Mouse (Mus musculus) embryo, embryonic 11.5 days (tissue): Measurements from ENCODE around the gene Arid5b.
A peak's percentile ranks its signal among the peaks of the same experiment; 100 is the strongest.

Source experiments
- DNase-seq: peaks from one replicate; pipeline ENCODE4 v3.0.0-alpha.2; 2012; ENCODE audit warnings: low read depth, low spot score

Gene Arid5b

DNA sequence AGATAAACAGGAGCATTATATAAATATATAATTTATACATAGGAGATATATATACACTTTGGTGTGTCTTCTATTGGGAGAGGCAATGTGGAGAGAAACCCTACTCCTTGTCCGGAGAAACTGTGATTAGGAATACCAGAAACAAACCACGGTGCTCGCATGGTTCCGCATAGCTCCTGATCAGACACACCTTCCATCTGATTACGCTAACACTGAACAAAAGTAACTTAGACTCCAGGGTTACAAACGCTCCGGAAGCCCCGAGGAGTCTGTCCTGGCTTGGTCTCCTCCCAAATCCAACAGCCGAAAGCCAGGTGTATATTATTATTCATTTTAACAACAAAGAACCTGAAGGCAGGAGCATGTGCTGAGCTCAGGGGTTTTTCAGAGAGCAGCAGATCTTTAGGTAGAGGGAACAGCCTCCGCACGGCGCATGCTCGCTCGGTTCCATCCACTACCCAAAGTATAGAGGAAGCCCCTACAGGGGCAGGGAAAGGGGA, 41.5 kb downstream of the Arid5b start:
- no peak for DNase-seq

DNA sequence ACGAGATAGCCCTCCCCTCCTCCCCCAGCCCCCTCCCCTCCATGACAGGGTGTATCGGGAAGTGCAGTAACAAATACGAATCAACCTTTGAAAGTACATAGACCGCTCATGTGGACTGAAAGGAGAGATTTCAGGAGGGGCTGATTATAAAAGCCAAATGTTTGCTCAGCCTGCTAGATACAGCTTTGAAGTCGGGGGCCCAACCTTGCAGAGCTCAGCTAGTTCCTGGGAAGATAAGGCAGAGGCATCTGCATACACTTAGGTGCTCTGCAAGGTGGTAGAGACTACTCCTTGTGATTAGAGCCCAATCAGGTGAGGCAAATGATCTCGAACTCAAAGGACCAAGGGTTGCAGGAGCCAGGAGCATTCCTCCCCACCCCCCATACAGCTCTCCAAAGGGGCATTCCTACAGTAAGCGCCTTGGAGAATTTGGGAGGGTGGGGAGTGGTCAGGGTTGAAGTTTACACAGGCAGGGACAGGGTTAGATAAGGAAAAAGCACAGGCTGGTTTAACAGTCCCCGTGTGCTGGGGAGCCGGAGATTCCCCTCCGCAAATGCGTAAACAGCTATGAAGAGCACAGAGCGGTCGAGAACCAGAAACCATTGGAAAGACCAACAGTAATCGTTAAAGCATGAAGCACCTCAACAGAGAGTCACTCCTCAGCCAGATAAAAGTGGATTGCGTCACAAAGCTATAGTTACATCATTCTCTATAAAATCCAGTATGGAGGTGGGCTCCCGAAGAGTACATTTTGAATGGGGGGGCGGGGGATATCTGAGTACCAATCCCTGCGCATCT, 47.0 kb downstream of the Arid5b start:
- DNase-seq: no peak

DNA sequence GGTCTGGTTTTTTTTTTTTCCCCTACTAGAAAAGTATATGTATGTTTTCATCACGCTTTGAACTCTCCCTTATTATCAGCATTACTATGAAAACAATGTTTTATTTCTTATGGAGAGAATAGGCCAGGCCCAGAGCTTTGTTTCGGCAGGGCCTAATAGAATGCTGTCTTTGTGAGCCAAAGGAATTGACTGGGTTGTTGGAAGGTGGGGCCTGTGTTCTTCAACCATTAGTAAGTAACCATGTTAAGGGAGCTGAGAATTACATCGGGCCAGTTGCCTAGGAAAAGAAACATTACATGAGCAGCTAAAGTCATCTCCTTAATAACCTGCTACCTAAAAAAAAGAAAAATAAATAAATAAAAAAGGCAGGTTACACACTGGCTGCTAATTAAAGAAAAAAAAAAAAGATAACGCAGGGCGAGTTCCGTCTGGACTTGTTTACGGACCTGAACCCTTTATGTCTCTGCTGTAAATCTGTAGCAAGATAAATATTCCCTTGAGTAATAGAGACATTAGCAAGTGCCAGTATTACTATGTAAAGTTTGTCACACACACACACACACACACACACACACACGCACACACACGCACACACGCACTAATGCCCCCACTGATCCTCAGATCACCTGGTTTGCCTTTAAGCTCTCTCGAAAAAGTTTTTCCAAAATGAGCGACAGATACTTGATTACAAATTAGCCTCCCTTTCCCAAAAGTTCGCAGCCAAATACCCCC, 47.7 kb downstream of the Arid5b start:
- DNase-seq: no peak

DNA sequence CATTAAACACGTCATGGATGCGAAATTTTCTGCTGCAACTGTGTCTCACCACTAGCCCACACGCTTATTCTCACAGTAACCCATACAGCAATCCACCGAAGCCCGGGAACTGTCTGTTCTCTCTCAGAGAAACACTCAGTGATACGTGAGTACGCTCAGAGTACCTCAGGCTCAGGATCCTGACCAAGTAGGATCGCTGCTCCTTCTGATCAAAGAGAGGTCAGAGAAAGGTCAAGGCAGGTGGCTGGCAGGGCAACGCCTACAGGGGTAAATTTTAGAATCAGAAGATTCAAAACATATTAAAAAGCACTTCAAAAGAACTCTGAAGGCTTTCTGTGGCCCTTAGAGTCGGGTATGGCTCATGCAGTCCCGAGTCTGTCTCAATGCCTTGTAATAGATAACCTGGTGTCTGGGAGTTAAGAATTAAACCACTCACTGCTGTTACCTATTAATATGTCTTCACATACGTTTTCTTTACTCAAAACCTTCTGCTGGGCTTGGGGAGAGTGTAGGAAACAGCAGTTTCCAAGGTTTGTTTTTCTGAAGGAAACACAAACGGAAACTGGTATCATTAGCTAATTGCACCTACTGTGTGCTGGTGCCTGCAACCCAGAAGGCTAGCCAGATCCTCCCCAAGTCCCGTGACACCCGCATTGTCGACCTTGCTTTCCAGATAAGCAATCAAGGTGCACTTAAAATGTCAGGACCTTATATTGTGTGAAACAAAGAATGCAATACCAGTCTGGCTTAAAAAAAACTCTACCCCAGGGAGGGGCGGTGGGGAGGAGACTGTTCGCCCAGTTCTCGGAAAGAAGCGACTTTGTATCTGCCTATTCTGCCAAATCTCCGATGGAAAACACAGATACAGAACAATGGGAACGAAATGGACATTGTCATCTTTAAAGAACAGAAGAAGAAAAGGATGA, 48.6 kb downstream of the Arid5b start:
- no peak for DNase-seq

DNA sequence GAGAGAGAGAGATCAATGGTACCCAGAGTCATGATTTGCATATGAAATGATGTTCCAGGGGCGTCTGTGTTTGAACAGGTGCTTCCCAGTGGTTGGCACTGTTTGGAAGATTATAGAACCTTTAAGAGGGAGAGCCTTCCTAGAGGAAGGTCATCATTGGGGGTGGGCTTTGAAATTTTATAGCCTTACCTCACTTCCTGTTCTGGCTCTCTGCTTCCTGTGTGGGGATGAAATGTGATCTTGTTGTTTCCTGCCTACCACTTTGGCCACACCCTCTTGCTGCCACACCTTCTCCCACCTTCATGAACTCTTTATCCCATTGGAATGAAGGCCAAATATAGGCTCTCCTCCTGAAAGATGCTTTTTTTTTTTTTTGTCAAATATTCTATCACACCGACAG, 55.9 kb downstream of the Arid5b start:
- no peak for DNase-seq

DNA sequence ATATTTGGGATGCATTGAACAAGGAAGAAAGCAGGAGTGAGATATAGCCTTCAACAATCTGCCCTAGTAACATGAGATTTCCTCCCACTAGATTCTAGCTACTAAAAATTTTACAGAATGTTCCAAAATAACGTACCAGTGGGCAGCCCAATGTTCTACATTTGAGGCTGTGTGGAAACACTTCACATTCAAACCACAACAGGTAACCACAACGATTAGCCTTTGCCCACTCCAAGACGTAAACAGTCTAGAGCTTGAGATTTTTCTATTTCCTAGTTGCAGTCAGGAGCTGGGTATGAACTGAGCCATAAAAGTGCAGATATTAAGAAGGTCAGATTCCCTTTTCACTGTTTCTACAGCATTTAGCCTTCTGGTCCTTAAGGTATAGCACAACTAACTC, 56.5 kb downstream of the Arid5b start:
- no peak for DNase-seq

DNA sequence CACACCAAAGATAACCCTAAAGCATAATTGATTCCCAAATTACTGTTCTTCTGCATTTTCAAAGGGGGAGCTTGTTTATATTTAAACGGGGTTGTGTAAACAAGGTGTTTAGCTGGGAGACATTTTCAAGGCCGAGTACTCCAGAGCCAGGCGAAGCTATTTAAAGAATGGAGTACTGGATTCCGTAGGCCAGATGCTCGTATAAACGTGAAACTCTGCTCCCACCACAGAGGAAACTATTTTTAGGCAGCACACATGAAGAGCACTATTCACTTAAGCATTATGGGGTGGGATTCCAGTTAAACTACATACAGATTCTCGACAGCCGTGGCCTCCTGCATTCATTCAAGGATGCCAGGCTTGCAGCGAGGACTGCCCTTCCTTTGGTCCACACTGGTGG, 59.2 kb downstream of the Arid5b start:
- no peak for DNase-seq

DNA sequence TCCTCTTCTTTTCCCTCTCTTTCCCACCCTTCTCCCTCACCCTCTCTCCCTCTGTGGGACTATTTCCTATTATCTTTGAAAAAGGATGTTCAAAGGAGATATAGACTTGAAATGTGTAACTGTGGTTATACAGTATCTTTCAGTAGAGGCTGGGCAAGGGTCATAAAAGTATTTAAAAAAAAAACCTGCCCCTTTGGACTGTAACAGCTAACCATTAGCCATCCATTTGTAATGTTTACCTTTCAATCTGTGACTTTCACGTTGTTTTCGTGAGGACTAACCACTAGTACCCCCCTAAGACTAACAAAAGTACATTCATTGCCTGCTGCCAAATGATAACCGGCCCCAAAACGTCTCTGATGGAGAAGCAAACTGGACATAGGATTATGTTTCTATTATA, 59.9 kb downstream of the Arid5b start:
- no peak for DNase-seq

DNA sequence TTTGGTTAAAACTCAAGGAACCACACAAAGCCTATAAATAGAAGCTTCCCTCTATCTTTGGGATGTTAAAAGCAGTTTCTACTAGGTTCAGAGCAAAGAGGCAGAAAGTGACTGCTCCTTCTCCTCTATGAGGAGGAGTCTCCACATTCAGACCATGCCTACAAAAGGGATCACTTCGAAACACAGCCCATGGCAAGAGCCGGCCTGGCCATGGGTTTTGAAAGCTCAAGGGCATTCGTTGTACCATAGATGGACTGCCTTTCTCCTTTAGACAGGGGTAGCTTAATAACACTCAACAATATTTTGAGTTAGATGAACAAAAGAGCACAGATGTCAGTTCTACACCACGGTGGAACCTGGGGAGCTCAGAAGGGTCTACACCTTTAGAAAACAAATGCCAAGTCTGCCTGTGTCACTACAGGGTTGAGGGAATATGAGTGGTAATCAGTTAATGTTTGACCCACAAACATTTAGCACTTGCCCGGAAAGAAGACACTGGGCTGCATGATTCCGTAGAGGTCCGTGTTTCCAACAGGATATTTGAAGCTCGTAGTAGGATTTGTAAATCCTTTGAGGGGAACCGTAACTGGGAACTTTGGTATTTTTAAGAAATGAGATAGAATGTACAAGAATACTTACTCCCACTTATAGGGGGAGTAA, 63.6 kb downstream of the Arid5b start:
- DNase-seq: no peak

DNA sequence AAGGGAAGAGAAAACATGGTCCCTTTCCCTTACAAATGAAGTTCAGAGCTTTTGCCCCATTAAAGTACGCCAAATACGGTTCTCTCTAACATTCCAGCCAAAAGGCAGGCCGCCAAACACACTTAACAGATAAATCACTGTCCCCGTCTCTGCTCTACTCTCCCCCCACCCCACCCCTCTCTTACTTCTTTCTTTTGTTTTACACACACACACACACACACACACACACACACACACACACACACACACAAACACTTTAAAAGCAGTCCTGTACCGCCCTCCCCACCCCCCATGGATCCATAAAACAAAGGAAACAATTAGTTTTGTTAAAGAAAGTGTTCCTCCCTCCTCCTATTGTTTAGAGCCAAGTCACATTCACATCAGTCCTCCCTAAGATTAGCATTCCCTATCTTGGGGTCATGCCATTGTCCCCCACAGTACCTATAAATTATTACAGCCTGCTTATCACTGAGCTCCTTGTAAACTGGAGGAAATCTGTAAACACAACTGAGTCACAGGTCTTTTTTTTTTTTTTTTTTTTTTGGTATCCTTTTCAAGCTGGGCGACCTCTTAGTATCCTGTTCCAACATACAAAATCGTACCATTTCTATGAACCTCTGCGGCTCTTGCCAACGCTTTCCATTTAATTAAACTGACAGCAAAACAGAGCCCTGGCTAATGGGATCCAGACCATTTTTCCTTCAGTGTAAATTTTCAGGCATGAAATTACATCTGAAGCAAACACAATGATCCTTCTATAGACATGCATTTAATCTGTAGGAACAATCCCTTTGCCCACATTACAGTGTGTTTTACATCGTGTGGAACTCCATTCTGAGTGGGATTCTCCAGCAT, 66.3 kb downstream of the Arid5b start:
- DNase-seq: no peak

DNA sequence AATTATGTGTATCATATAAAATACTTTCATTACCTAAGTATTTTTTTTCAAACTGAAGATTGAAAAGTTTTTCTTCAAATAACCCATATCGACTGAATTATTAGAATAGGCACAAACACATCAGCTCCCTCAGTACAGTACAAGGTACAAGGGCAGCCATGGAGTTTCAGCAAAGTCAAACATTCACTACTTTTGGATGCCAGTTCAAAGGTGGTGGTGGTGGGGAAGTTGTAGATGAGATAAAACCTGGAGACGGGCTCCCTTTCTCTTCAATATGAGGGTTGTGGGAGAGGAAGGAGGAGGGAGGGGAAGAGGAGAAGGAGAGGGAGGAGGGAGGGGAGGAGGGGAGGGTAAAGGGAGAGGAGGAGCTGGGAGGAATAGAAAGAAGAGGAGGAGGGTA, 67.0 kb downstream of the Arid5b start:
- DNase-seq: no peak

DNA sequence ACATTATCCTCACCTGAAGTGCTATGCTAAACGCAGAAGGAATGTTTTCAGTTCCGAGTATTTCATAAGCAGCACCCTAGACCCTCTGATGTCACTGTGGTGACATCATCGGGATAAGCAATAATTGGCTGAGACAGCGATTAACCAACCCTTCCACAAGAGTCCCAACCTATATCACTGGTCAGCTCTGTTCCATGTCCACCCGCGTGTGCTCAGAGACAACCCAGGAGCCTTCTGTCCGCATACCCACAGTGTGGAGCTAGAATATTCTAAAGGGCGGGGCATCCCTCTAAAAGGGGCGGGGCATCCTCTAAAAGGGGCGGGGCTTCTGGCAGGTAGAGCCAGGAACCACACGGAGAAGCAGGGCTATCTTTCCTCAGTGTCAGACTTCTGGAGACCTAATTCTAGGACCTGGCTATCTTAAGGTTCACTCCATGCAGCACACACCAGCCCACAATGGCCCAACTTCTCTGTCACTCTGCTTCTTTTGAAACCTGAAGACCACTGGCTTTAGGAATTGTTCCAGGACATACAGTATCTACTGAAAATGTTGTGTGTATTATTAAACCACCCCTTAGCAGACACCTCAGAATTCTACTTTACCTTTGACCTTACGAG, 68.4 kb downstream of the Arid5b start:
- no peak for DNase-seq

DNA sequence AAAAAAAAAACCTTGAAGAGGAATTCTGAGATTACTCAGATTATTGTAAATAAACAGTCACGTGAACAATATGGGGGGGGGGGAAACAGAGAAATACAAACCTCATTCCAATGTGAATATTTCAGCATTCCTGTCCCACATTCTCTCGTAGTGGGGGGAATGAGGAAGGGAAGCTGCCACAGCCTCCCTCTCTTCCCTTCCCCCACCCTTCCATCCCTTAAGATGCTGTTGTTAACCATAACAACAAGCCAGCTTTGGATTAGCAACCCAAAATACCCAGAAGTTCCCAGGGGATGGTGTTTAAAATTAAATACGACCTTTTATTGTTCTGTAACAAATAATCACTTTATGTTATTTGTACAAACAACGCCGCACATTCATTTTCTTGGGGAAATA, 69.9 kb downstream of the Arid5b start:
- DNase-seq: no peak

DNA sequence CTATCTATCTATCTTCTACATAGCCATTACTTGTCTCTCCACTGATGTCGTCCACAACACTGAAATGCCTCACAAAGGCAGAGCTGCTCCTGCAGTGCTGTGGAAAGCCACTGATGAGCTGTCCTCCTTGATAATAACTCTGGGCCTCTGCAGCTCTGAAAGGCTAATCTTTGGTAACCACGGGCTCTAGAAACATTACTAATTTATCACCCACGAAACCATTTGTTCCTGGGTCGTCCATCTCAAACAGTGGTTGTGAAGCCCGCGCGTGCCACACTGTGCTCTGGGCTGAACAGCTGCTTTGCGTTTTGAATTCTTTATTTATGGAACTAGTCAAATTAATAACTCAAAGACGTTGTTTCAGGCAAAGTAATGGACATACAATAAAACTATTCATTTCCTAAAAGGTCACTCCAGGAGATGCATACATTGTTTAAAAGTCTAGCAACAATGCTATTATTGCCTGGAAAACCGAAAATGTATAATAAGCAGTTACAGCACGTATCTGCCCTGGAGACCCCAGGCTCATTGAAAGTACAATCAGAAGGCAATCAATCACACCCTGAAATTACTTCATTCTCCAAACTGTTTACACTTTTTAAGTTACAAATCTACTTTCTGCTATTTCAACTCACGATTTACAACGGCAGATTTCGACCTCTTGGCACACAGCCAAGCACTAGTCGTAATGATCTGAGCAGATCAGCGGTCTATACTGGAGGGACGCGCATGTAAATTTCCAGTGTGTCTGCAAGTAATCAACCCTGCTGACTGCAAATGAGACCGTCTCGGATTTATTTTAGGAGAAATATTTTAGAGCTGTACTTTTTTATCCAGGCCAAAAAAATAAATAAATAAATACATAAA, 70.5 kb downstream of the Arid5b start:
- peak; percentile 59 for DNase-seq

DNA sequence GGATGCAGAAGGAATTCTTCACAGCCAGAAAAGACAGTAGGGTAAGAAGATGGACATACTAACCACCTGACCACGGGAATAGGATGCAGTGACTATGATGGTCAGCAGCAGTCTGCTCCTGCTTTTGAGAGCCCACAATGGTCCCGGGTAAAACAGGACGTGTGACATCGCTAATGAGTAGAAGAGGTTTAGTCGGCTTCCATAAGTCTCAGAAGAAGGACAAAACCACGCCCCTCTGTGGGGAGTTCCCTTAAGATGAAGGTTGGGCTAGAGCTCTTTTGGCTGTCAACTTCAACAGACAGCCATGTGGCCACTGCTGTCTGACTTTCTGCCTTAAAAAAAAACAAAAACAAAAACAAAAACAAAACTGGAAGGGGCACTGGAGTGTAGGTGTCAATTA, 74.1 kb downstream of the Arid5b start:
- DNase-seq: no peak

DNA sequence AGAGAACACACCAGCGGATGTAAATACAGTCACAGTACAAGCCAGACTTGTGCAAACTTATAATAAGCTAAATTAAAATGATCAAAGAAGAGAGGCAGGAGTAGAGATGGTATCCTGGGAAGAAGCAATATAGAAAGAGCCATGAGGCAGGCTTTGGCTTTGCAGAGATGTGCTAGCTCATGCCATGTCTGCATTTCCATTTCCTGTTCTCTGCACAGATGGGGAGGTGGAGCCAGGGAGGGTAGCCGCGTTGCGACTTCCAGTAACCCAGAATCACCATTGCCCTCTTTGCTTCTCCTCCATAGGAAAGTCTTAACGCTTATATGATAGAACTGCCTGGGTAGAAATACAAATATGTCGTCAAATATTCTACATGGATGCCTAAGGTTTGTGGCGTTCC, 74.7 kb downstream of the Arid5b start:
- DNase-seq: no peak

DNA sequence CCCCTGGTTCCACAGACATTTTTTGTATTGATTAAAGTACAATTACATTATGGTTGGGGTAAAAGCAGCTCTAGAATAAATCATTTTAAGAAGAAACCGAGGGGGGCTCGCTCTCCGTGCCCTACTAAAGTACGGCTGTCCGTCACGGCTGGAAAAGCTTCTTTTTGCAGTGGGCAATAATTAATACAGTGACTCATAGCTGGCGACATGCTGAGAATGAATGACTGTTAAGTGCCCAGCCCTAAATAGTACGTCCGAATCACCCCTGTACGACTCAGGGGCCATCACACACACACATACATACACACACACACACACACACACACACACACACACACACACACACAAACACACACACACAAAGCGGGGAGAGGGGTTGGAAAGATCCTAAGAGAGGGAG, 75.2 kb downstream of the Arid5b start:
- DNase-seq: no peak

DNA sequence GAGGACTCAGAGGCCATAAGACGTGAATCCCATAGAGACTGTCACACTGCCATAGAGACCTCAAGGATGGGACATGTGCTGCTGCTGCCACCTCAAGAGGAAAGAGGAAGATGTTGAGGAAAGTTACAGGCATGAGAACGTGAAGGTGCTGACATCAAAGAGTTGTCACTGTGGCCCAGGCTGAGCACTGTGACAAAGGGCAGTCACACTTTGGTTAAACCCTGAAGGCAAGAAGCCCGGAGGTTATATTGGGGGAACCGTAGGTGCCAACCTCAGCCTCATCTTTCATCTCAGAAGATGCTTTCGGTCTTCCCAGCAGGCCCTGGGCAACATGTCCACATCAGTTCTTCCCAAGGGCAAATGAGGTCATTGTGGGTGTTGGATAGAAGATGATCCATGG, 79.1 kb downstream of the Arid5b start:
- no peak for DNase-seq

DNA sequence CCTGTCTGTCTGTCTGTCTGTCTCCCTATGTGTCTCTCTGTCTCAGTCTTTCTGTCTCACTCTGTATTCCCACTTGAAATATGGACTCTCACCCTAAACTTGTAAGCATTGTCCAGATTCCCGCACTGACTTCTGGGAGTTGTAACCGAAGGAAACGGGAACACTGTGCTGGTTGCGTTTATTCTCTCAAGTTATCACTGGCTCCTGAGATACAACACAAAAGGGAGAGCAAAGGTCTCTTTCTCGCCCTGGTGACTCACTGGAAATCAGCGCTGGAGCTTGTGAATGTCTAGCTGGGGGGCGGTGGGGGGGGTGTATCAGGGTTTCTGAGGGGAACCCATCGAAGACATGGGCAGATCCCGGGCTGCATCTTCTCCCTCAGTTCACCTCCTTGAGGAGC, 82.2 kb downstream of the Arid5b start:
- no peak for DNase-seq
